Mouse (Mus musculus) embryo, embryonic 11.5 days (tissue): ENCODE data around the gene Abcb4.
"Not testable (repeated sequence)": the region's sequence is repeated elsewhere in the genome, so short reads cannot be mapped to it uniquely, and the experiment has no call there.

Experiments
- DNase-seq: peaks from one replicate; pipeline ENCODE4 v3.0.0-alpha.2; 2012; ENCODE audit warnings: low read depth, low spot score

Gene Abcb4

GRCm38 (mm10) chr5:8893300-8894103 lies at the start of gene Abcb4:
Gene Abcb4 (plus strand): TSS chr5:8893717.
- DNase-seq = peak; percentile 29

- DNase-seq = not testable (repeated sequence)
Observed at GRCm38 (mm10) chr5:8848607-8849575, 44.6 kb upstream of the Abcb4 start.

- DNase-seq = no peak
Observed at GRCm38 (mm10) chr5:8850851-8851250, 42.7 kb upstream of the Abcb4 start.

GRCm38 (mm10) chr5:8857201-8857600 lies 36.3 kb upstream of the Abcb4 start:
- DNase-seq = no peak

DNA sequence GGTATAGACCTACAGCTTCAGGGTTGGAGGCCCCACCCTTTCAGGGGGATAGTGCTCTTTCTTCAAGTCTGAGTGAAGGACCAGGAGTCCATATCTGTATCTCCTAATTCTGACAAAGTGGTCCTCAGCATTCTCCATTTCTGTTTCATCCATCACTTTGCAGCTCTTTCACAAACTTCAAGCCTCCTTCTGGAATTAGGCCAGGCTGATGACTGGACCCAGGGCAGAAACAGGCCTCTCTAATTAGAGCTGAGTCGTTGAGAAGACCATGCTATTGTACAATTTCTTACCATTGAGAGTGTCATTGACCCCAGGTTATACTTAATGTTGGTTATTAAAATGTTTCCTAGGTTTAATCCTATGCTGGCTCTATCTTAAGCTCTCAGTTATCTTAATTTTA lies 31.7 kb upstream of the Abcb4 start:
- no peak for DNase-seq

DNA sequence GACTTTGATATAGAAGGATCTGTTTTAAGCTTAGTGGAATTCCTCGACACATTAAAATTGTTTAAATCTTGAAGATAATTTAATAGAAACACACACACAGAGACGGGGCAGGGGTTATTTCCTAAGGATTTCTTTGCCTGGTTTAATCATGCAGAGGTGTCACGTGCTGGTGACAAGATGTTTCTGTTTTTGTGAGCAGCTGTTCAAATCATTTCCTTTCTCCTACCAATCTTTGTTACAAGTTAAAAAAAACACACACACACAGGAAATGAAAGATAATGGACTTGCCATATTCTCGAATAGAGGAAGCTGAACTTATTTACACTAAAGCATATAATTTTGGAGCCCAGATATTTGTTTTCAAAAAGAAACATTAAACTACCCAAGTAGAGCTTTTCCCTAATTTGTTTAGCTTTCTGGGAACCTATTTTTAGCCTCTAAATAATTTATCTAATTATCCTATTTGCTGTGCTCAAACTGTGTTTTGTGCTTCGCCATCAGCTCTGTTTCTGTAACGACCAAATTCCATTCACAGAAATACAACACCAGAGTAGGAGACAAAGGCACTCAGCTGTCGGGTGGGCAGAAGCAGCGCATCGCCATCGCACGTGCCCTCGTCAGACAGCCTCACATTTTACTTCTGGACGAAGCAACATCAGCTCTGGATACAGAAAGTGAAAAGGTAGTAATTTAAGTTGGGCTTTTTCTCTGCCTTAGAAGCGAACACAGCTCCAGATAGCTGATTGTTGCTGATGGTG lies 29.8 kb upstream of the Abcb4 start:
- DNase-seq = no peak

DNA sequence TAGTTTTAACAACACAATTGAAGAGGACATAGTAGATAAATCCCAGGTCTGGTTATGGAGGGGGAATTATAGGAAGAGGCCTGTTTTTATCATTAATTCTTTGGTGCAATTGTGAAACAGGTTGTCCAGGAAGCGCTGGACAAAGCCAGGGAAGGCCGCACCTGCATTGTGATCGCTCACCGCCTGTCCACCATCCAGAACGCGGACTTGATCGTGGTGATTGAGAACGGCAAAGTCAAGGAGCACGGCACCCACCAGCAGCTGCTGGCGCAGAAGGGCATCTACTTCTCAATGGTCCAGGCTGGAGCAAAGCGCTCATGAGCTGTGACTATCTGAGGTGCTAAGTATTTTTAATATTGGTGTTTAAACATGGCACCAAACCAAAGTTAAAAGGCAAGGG lies 27.9 kb upstream of the Abcb4 start:
- not testable (repeated sequence) for DNase-seq

- no peak for DNase-seq
Observed at GRCm38 (mm10) chr5:8866366-8866765, 27.2 kb upstream of the Abcb4 start.

DNA sequence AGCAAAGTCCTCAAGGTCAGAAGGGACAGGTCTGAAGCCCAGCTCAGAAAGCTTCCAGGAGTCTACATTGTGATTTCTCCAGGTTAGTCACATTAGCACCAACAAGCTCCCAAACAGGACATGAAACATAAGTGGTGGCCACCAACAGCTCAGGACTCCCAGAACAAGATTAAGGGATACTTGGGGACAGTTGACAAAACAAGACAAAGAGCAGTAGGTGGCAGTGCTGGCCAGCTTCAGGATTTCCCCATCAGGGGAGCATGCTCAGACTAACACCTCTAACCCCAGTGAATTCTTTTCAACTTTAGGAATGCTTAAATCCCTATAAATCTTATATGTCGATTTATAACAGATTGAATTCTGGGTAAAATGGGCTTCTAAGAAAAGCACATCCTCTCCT lies 25.5 kb upstream of the Abcb4 start:
- peak; percentile 9 for DNase-seq

DNA sequence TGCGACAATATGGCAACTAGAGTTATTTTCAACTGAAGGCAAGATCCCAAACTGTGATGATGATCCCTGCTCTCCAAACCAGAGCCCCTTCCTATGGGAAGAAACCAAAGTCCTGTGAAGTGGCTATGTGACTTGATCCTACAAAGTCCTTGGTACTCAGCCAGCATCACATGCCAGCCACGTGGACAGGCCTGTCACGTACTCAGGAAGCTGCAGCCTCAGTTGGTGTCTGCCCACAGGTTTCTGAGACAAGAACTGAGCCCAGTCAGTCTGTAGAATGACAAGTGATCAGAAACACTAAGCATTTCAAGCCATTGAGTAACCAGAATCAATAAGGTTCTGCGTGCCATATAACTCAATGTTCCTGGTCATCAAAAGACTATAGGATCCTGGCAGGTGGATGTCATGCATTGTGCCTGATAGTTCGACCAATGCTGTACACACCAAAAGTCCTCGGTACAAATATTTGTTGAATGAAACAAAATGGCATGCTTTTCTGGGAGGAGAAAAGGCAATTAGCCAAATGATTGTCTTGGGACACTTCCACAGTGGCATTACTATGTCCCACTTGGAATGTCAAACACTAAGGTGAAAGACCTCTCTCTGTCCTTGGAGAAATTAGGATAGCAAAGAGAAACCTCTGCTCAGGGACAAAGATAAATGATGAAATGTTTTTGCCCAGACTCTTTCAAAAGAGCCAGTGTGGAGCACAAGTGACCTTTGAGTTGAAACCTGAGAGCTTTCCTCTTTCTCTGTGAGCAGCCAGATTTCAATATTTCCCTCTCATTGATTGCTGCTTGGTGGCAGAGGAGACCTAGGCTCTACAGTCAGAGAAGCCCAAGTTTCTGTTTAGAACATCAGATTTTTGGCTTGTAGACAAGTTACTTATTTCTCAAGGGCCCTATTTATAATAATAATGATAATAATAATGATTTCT lies 20.3 kb upstream of the Abcb4 start:
- DNase-seq = no peak

- DNase-seq = no peak
Observed at GRCm38 (mm10) chr5:8877086-8877485, 16.4 kb upstream of the Abcb4 start.

DNA sequence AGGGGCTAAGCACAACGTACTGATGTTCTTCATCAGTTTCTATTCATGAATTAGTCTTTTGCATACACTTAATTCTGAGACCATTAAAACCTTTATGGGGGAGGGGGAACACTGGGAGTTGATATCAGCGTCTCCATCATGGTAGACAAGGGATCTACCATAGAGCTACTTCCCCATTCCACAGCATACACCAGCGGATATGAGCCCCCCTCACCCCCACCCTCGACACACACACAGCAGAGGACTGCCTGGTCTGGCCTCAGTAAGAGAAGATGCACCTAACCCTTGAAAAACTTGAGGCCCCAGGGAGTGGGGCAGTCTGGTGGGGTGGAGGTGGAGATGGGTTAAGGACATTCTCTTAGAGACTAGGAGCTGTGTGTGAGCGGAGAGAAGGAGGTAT lies 15.7 kb upstream of the Abcb4 start:
- no peak for DNase-seq

DNA sequence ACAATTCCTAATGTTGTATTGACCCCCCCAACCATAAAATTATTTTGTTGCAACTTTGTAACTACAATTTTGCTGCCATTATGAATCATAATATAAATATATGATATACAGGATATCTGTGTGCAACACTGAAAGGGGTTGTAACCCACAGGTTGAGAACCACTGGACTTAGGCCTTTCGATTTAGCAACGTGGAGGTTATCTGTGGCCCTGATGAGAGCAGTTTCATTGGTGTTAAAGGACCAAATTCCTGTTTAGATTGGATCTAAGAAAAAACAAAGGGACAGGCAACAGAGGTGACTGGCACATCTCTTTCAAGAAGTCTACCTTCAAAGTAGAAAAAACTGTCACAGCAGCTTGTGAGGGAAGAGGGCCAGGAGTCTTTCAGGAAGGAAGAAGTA lies 7.7 kb upstream of the Abcb4 start:
- no peak for DNase-seq

DNA sequence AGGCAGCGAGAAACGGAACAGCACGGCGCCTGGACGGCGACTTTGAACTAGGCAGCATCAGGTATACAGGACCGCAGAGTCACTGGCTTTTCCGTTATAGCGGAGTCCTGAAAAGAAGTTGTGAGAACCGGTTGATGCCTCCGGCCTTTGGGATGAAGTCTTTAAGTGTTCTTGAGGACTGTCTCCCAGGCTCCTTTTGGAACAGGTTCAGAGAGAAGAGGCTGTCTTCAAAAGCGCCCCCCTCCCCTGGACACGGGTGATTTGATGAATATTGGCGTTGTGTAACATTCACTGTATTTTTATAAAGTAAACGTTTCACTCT lies 548 bp downstream of the Abcb4 start:
- no peak for DNase-seq

GRCm38 (mm10) chr5:8894641-8895490 lies 1.3 kb downstream of the Abcb4 start:
- no peak for DNase-seq

DNA sequence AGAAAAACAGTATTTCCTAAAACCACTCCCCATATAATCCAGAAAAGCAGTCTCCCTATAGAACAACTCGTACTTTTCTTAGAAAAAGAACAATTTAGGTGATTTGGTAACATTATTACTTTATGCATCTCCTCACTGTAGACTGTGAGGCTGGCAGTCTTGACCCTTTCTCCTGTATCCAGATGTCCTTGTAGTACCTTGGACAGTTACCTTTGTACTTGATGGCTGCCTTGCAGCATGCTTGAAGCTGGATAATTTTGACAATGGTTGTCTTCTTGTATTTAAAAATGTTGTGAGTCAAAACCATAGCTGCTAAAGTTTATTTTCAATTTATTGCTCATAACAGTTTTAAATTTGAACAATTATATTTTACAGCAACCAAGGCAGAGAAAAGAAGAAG lies 2.7 kb downstream of the Abcb4 start:
- no peak for DNase-seq

DNA sequence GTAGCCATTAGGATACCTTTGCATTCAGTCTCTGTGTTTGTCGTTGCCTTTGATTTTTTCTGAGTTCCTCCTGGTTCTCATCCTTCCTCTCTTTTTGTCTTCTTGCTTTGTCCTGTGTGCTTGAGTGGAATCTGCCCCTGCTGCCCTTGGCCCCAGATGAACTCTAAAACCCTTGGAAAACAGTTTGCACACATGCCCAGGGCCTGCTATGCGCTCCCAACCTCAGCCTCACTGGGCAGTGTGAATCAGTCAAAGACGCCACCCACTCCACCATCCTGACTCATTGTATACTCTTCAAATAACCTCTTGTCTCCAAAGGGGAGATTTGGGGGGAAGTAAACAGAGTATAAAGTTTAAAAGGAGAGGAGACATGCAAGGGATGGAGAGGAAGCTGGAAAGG lies 4.7 kb downstream of the Abcb4 start:
- DNase-seq = no peak

DNA sequence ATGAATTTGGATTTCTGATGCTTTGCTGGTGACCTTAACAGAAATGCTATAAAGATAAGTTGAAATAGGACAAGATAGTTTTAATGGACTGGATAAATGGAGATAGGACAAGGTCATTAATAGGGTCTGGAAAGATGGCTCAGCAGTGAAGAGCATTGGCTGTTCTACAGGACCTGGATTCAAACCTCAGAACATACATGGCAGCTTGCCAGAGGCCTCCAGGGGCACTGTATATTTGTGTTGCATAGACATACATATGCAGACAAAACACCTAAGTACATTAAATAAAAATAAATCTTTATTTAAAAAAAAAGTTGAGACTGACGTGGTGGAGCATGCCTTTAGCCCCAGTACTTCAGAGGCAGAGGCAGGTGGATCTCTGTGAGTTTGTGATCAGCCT lies 7.5 kb downstream of the Abcb4 start:
- DNase-seq = no peak

- DNase-seq = no peak
Observed at GRCm38 (mm10) chr5:8902141-8902817, 8.8 kb downstream of the Abcb4 start.
